Mouse (Mus musculus) liver, postnatal 0 days (tissue): ENCODE measurements at regions not wholly inside any gene's neighbourhood (a gene's known extent, or its start where the extent isn't known, plus 50 kb on each side); places are given as distances from the start of the nearest gene placed in this dataset.

Experiments used
- ATAC-seq: fragments of 200-750 bp; cut with Nextera tagmentation; 2 replicates; pipeline ENCODE4 v1.8.0; 2017; ENCODE audit warnings: mild to moderate bottlenecking, moderate library complexity
- DNase-seq: peaks from one replicate; pipeline ENCODE4 v3.0.0-alpha.2; 2016
- H3K27ac ChIP-seq: fragments of 300-500 bp; sonication (generic); 2 replicates; pipeline ENCODE4 v1.5.1; 2014; ENCODE audit warnings: antibody characterized with exemption, moderate library complexity, mild to moderate bottlenecking, low read depth
- H3K27me3 ChIP-seq: fragments of 300-500 bp; sonication (generic); 2 replicates; pipeline ENCODE4 v1.6.1; 2014; ENCODE audit warnings: low read length, control low read depth, mixed read lengths; ENCODE audit not compliant: insufficient read depth
- H3K36me3 ChIP-seq: fragments of 300-500 bp; sonication (generic); replicated peaks from 2 replicates; pipeline ENCODE4 v1.6.1; 2014; ENCODE audit warnings: mild to moderate bottlenecking, control low read depth, low read length, moderate library complexity, mixed read lengths; ENCODE audit not compliant: insufficient read depth
- H3K4me1 ChIP-seq: fragments of 300-500 bp; sonication (generic); 2 replicates; pipeline ENCODE4 v1.6.1; 2014; ENCODE audit warnings: antibody characterized with exemption, mild to moderate bottlenecking, control low read depth; ENCODE audit not compliant: insufficient read depth
- H3K4me2 ChIP-seq: fragments of 300-500 bp; sonication (generic); 2 replicates; pipeline ENCODE4 v1.6.1; 2014; ENCODE audit warnings: low read depth, mild to moderate bottlenecking, low read length, moderate library complexity, mixed read lengths
- H3K4me3 ChIP-seq: fragments of 300-500 bp; sonication (generic); 2 replicates; pipeline ENCODE4 v1.5.1; 2014; ENCODE audit warnings: low read depth, low read length
- H3K9ac ChIP-seq: fragments of 300-500 bp; sonication (generic); replicated peaks from 2 replicates; pipeline ENCODE4 v1.6.1; 2014; ENCODE audit warnings: mild to moderate bottlenecking, moderate library complexity
- H3K9me3 ChIP-seq: fragments of 300-500 bp; sonication (generic); 2 replicates; pipeline ENCODE4 v1.6.1; 2016; ENCODE audit warnings: mild to moderate bottlenecking, control low read depth, low read length, mixed read lengths
- CTCF ChIP-seq: sonication (generic); IDR thresholded peaks from 2 replicates; pipeline ENCODE4 v1.5.1; 2016; ENCODE audit warnings: antibody characterized with exemption, low read depth
- EP300 ChIP-seq: IDR thresholded peaks from 2 replicates; pipeline ENCODE4 v1.6.1; 2016; ENCODE audit warnings: antibody characterized with exemption, low read depth, mild to moderate bottlenecking
- WGBS: fragments of 180-500 bp; shearing (Covaris S2); extraction: QIAGEN DNeasy Blood & Tissue Kit; methylation state at CpG from one replicate; pipeline ENCODE4 v1.1.7; 2014; ENCODE audit not compliant: insufficient replicate concordance; 5-methylcytosine and 5-hydroxymethylcytosine counted together

- ATAC-seq (no peak), DNase-seq (no peak)
- H3K4me3 ChIP-seq: no peak overlapping the region
- no peaks in the 10 kb centered on the region for H3K9me3 ChIP-seq
- no peaks in the 10 kb centered on the region for H3K27me3 ChIP-seq
- H3K4me2 ChIP-seq: no peak overlapping the region
- 79% methylated on average over 2 of the region's 2 CpGs for WGBS
- no peaks in the 10 kb centered on the region for H3K36me3 ChIP-seq
- H3K27ac ChIP-seq: no peak overlapping the region
- no peak overlapping the region for H3K9ac ChIP-seq
- no peaks in the 10 kb centered on the region for H3K4me1 ChIP-seq
- TF ChIP-seq CTCF: no peak
- no peak for TF ChIP-seq EP300
Observed at GRCm38 (mm10) chr13:5242782-5243181, 618.5 kb upstream of the Klf6 start.

- Histone ChIP-seq H3K36me3 (no peaks in the 10 kb centered on the region), H3K27me3 (no peaks in the 10 kb centered on the region), H3K27ac (no peak overlapping the region), H3K4me1 (no peaks in the 10 kb centered on the region), H3K9ac (no peak overlapping the region), H3K9me3 (no peaks in the 10 kb centered on the region), H3K4me3 (no peak overlapping the region), H3K4me2 (no peak overlapping the region)
- no peak for DNase-seq
- TF ChIP-seq CTCF: no peak
- no peak for TF ChIP-seq EP300
- WGBS: 59% methylated on average over 3 of the region's 3 CpGs
- no peak for ATAC-seq
Observed at GRCm38 (mm10) chr13:5248671-5249391, 612.5 kb upstream of the Klf6 start.

GRCm38 (mm10) chr13:5257891-5258660, 603.2 kb upstream of the Klf6 start:
- DNase-seq (no peak), ATAC-seq (no peak)
- Histone ChIP-seq H3K4me1 (no peaks in the 10 kb centered on the region), H3K27ac (no peak overlapping the region), H3K36me3 (no peaks in the 10 kb centered on the region), H3K9me3 (no peaks in the 10 kb centered on the region), H3K9ac (no peak overlapping the region), H3K27me3 (no peaks in the 10 kb centered on the region), H3K4me2 (no peak overlapping the region), H3K4me3 (no peak overlapping the region)
- WGBS: 57% methylated on average over 6 of the region's 6 CpGs
- TF ChIP-seq EP300: no peak
- TF ChIP-seq CTCF: no peak

GRCm38 (mm10) chr13:5259760-5260159, 601.5 kb upstream of the Klf6 start:
- H3K9me3 ChIP-seq: no peaks in the 10 kb centered on the region
- no peak overlapping the region for H3K27ac ChIP-seq
- H3K4me2 ChIP-seq: no peak overlapping the region
- no peak overlapping the region for H3K4me3 ChIP-seq
- no peak for ATAC-seq
- no peak overlapping the region for H3K9ac ChIP-seq
- H3K4me1 ChIP-seq: no peaks in the 10 kb centered on the region
- no peaks in the 10 kb centered on the region for H3K27me3 ChIP-seq
- 74% methylated on average over 3 of the region's 3 CpGs for WGBS
- H3K36me3 ChIP-seq: no peaks in the 10 kb centered on the region
- no peak for TF ChIP-seq CTCF
- no peak for TF ChIP-seq EP300
- DNase-seq: no peak

GRCm38 (mm10) chr13:5272506-5273192, 588.6 kb upstream of the Klf6 start:
- no peak overlapping the region for H3K9ac ChIP-seq
- DNase-seq: no peak

GRCm38 (mm10) chr13:5276564-5276963, 584.7 kb upstream of the Klf6 start:
- 65% methylated on average over 1 of the region's 1 CpGs for WGBS
- no peak for ATAC-seq
- TF ChIP-seq CTCF (no peak), EP300 (no peak)
- Histone ChIP-seq H3K9me3 (no peaks in the 10 kb centered on the region), H3K36me3 (no peaks in the 10 kb centered on the region), H3K27ac (no peak overlapping the region), H3K4me2 (no peak overlapping the region), H3K4me3 (no peak overlapping the region), H3K4me1 (no peaks in the 10 kb centered on the region), H3K9ac (no peak overlapping the region), H3K27me3 (no peaks in the 10 kb centered on the region)
- DNase-seq: no peak

More at GRCm38 (mm10) chr13:5272506-5273192, 588.6 kb upstream of the Klf6 start:
- no peaks in the 10 kb centered on the region for H3K4me1 ChIP-seq
- ATAC-seq: no peak
- no peaks in the 10 kb centered on the region for H3K36me3 ChIP-seq
- no peak overlapping the region for H3K4me2 ChIP-seq
- no peak overlapping the region for H3K4me3 ChIP-seq
- H3K9me3 ChIP-seq: no peaks in the 10 kb centered on the region
- no peak for TF ChIP-seq CTCF
- TF ChIP-seq EP300: no peak
- H3K27ac ChIP-seq: no peak overlapping the region
- no peaks in the 10 kb centered on the region for H3K27me3 ChIP-seq
- 49% methylated on average over 1 of the region's 1 CpGs for WGBS
